In genomic region chr12:89179970-89180666, GRCm38 (mm10) we compare ENCODE assay signal across 14 mouse cellular contexts.
A peak's percentile ranks its signal among the peaks of the same experiment; 100 is the strongest.
DNase-seq lines count a peak whose midpoint lies in the region; ATAC-seq and TF ChIP-seq lines count a peak whose summit lies in the region.
"Had no signal": no experiment of that assay in that cellular context is flagged by ENCODE, and none has a peak within 500 bp of the region (broad histone marks: within the 10 kb centered on the region; RNA-seq: fewer than 3 reads in every experiment).

No protein-coding gene starts in this region.

- ATAC-seq in frontal cortex, adult (ENCODE audit: low TSS enrichment), result peak; percentile 35; the same call in 1 of the 2 replicates
- peak; percentile 68 for ATAC-seq in hindbrain, embryonic 15.5 days (ENCODE audit: low FRiP score, low read depth)
- ATAC-seq: activated CD4-positive, CD25-positive, alpha-beta regulatory T cell, adult 4 months; inflammation-experienced regulatory T-cells, adult 6 months; liver, embryonic 12.5 days had no signal

- no peaks in the 10 kb centered on the region for H3K36me3 ChIP-seq in hindbrain, embryonic 15.5 days
- H3K36me3 ChIP-seq: G1E; heart, embryonic 10.5 days; liver, embryonic 12.5 days had no signal

- H3K9me3 ChIP-seq in hindbrain, embryonic 15.5 days, result no peaks in the 10 kb centered on the region
- H3K9me3 ChIP-seq: G1E; heart, embryonic 10.5 days; liver, embryonic 12.5 days had no signal

- H3K27ac ChIP-seq in hindbrain, embryonic 15.5 days (replicated peaks), result peak overlapping the region; percentile 61
- H3K27ac ChIP-seq: heart, embryonic 10.5 days; liver, embryonic 12.5 days had no signal

- TF ChIP-seq CTCF in brain, embryonic 14.5 days (IDR thresholded peaks at IDR 0.05; ENCODE audit: borderline replicate concordance, extremely low read depth, insufficient read depth, insufficient read length), result no peak

- peaks cover 11% of the 10 kb centered on the region for H3K4me1 ChIP-seq in hindbrain, embryonic 15.5 days (replicated peaks)
- H3K4me1 ChIP-seq: liver, embryonic 12.5 days had no signal

- WGBS in hindbrain, embryonic 15.5 days, result 24% methylated on average over 13 of the region's 13 CpGs

- H3K4me3 ChIP-seq in hindbrain, embryonic 15.5 days, result no peak overlapping the region
- H3K4me3 ChIP-seq: heart, embryonic 10.5 days; liver, embryonic 12.5 days had no signal

- no peak for DNase-seq in frontal cortex, postnatal 25 days (ENCODE audit: low spot score in 2 of 2)
- peak; percentile 47 for DNase-seq in brain, embryonic 14.5 days (ENCODE audit: low read depth)
- peak; percentile 23 to 39 for DNase-seq in lung, postnatal 4 days
- DNase-seq in cerebellum, adult 11 months, result no peak
- no peak for DNase-seq in heart, adult 11 months
- no peak for DNase-seq in testis, postnatal 10 days (ENCODE audit: low spot score)
- DNase-seq: thymus, postnatal 25 days had no signal

- TF ChIP-seq POLR2A in brain, embryonic 14.5 days (IDR thresholded peaks at IDR 0.05; ENCODE audit: borderline replicate concordance, extremely low read depth, insufficient read depth, insufficient read length, poor library complexity, severe bottlenecking), result no peak

- no peak overlapping the region for H3K9ac ChIP-seq in hindbrain, embryonic 15.5 days
- H3K9ac ChIP-seq: liver, embryonic 12.5 days had no signal

- no peaks in the 10 kb centered on the region for H3K27me3 ChIP-seq in hindbrain, embryonic 15.5 days
- H3K27me3 ChIP-seq: liver, embryonic 12.5 days had no signal

- no peak overlapping the region for H3K4me2 ChIP-seq in hindbrain, embryonic 15.5 days
- H3K4me2 ChIP-seq: liver, embryonic 12.5 days had no signal

Comparison
In these comparisons a context has a peak if more than half of its experiments do, and no peak if none do; other contexts are left out.
1. DNase-seq: peak in brain, embryonic 14.5 days (single experiment) and lung, postnatal 4 days (2 of 2); none in frontal cortex, postnatal 25 days (0 of 2), cerebellum, adult 11 months (single experiment), heart, adult 11 months (single experiment) and testis, postnatal 10 days (single experiment).